Mouse (Mus musculus) heart, postnatal 36 days (tissue): ENCODE measurements around the gene Lrp11. TPM values are rescaled to one million over a fixed set of nuclear protein-coding genes. Genes with fewer than 3 reads are reported as not detected.
"Not testable (repeated sequence)": the region's sequence is repeated elsewhere in the genome, so short reads cannot be mapped to it uniquely, and the experiment has no call there.

ENCODE experiments used
- DNase-seq, 2 experiments: peaks; one replicate each; pipeline ENCODE4 v3.0.0; 2021 to 2022
- intact Hi-C: fragments of 180-260 bp; cut with DNase I; formaldehyde crosslinking; loops from one replicate; pipeline ENCODE4 v1.15.1; 2025
- total RNA-seq, 2 experiments: library from RNA; stranded (reverse); gene quantifications; 2 replicates each; pipeline ENCODE4 v1.2.3; 2021

Lrp11 gene
- total RNA-seq = 1 to 10 TPM; 1.6 to 2.4 TPM

- DNase-seq = peak; percentile 95 to 96
- intact Hi-C loops = no loop called here
Measured at GRCm38 (mm10) chr10:7589592-7590233, at the start of gene Lrp11. TSS of gene Lrp11 (plus strand) at chr10:7589800.

GRCm38 (mm10) chr10:7578002-7578401, 11.6 kb upstream of the Lrp11 start:
- intact Hi-C loops = no loop called here
- DNase-seq = peak in 1 of 2 experiments; percentile 15

DNA sequence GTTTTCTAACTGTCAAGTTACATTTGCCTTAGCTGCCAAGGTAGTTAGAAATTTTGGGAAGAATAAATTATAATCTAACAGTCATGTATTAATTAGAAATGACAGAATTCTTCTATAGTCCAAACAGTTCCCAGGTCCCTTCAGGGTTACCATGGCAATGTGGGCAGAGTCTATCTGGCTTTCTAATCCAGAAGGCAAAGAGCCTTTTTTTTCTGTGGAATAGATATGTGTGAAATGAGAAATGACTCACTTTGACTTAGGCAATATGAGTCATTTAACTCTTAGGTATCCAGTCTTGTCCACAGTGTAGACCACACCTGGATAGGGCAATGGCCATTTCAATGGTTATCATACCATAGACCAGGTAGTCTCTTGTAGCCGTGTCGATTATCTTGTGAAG, 8.2 kb upstream of the Lrp11 start:
- no peak for DNase-seq
- intact Hi-C loops = no loop called here

GRCm38 (mm10) chr10:7582157-7582890, 7.3 kb upstream of the Lrp11 start:
- intact Hi-C loops = no loop called here
- DNase-seq = no peak

DNA sequence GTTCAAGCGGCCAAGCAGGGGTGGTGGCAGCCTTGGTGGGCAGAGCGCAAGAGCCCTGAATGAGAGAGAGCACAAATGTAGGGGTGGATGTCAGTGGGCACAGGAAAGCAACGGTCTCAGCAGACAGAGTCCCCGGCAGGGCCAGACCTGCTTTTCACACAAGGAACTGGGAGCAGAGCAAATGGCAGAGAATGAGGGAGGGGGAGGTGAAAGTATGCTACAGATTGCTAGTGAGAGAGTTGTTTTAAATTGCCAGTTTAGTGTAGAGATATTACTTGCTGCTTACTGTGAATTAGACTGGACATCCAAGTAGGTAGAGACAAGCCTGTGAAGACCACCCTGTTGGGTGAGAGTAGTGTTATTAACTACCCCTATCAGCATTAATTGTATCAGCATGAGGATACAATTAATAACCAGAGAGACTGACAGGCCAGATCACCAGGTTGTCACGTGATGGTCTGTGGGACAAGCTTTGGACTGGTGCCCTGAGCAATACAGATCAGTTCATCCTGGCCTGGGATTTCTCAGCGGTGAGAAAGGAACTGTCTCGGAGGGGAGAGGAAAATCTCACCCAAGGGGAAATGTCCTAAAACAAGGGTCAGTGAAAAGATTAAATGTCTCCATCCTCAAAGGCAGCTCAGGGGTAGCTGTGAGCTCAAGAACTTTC, 6.6 kb upstream of the Lrp11 start:
- intact Hi-C loops = no loop called here
- DNase-seq = no peak

GRCm38 (mm10) chr10:7586771-7587170, 2.8 kb upstream of the Lrp11 start:
- no peak for DNase-seq
- intact Hi-C loops = no loop called here

DNA sequence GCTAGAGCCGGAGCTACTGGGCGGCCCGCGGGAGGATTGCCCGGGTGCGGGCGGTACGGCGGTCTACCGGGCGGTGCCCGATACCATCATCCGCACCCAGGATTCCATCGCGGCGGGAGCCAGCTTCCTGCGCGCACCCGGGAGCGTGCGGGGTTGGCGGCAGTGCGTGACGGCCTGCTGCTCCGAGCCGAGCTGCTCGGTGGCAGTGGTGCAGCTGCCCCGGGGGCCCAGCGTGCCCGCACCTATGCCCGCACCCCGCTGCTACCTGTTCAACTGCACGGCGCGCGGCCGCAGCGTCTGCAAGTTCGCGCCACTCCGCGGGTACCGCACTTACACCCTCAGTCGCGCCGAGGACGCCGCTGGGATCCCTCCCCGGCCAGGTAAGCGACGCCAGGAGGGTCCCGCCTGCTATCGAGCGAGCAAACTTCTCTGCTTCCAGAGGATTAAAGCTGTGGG, 662 bp downstream of the Lrp11 start:
- intact Hi-C loops = no loop called here
- DNase-seq = no peak

DNA sequence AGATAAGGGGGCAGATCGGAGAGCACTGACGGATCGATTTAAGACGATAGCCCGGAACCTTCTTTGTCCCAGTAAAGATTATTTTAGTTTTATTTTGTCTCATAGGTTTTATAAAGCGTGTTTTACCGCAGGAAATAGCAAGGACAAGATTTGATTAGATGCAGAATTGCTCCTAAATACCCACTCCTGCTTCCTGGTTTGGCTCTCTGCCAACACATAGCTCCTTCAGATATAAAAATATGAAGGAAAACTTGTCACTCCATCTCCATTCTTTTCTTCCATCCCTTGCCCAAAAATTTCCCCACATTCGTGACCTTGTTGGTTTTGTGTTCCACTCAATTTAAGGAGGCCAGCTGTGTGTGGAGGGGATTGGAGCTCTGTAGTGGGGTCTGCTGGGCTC, 1.2 kb downstream of the Lrp11 start:
- DNase-seq = no peak
- intact Hi-C loops = no loop called here

GRCm38 (mm10) chr10:7594797-7595196, 5.2 kb downstream of the Lrp11 start:
- DNase-seq = no peak
- intact Hi-C loops = no loop called here

- DNase-seq = no peak
- intact Hi-C loops = no loop called here
Measured at GRCm38 (mm10) chr10:7596251-7596650, 6.7 kb downstream of the Lrp11 start.

GRCm38 (mm10) chr10:7598177-7598576, 8.6 kb downstream of the Lrp11 start:
- intact Hi-C loops = no loop called here
- DNase-seq = no peak

- DNase-seq = peak; percentile 75 to 84
- intact Hi-C loops = loop anchor here (1.0 to 2.0 kb wide), 2 partner anchors 130 to 268 kb away; no protein-coding TSS in a partner anchor
Measured at GRCm38 (mm10) chr10:7600647-7601046, 11.0 kb downstream of the Lrp11 start.

DNA sequence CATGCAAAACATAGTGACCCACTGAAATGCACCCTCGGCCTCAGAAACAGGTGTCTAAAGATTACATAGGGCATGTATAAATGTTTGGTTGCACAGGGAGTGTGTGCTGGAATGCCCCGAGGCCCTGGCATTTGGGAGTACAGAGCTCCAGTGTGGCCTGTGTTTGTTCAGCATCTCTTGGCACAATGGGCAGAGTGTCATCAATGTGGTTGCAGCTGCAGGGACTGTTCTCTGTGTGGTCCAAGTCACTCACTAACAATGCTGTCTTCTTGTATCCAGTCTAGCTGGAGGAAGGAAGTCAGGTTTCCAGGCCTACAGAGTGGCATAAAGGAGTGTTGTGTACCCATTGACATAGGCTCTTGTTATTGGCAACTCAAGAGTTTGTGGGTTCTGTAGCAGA, 15.6 kb downstream of the Lrp11 start:
- no peak for DNase-seq
- intact Hi-C loops = no loop called here

DNA sequence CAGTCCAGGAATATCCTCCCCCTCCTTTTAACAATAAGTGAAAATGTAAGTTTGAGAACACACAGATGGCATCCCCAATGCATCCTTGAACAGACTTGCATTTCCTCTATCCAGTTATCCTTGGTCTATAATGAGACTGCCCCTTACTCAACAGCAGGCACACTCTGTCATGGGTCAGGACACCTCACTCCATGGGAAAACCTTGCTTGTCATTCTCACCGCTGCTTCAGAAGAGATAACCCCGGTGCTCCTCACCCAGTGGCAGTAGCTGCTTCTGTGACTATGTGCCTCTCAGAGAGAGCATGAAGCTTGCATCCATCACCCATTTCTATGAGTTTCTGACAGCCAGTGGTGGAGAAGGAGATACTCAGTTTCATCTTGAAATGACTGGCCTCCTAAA, 16.8 kb downstream of the Lrp11 start:
- no peak for DNase-seq
- intact Hi-C loops = no loop called here

GRCm38 (mm10) chr10:7608611-7609010, 19.0 kb downstream of the Lrp11 start:
- intact Hi-C loops = no loop called here
- no peak for DNase-seq

- intact Hi-C loops = no loop called here
- DNase-seq = no peak
Measured at GRCm38 (mm10) chr10:7611647-7612046, 22.0 kb downstream of the Lrp11 start.

GRCm38 (mm10) chr10:7612210-7612609, 22.6 kb downstream of the Lrp11 start:
- intact Hi-C loops, DNase-seq: not testable (repeated sequence)

DNA sequence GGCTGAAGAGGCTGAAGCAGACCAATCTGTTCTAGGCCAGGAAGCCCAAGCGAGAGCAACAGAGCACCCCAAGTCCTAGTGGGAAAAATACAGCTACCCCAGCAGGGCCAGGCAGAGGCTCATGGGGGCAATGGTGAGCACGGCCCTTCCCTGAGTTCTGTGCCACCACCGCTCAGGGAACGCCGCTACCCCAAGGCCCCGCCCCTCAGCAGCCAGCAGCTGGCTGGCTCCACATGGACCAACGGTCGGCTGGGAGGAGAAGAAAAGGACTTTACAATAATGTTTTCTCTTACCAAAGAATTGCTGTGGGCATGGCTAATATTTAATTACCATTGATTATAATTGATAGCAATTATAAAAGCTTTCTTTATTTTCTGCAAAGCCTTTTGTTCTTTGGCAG, 25.2 kb downstream of the Lrp11 start:
- no peak for DNase-seq
- intact Hi-C loops = no loop called here

DNA sequence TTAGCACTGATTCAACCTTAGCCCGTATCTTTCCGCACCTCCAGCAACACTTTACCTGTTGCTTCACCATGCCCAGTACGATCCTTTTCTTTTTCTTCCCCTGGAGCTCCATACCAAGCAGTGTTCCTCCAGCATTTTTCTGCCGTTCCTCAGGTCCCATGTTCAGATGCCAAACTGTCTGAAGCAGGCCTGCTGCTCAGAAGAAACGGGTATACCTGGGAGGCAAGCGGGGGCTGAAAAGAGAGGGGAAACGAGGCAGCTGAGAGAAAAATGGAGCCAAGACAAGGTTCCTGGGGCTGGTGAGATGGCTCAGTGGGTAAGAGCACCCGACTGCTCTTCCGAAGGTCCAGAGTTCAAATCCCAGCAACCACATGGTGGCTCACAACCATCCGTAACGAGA, 27.5 kb downstream of the Lrp11 start:
- DNase-seq, intact Hi-C loops: not testable (repeated sequence)

GRCm38 (mm10) chr10:7617556-7617955, 28.0 kb downstream of the Lrp11 start:
- intact Hi-C loops, DNase-seq: not testable (repeated sequence)

- DNase-seq = no peak
- intact Hi-C loops = no loop called here
Measured at GRCm38 (mm10) chr10:7619821-7620241, 30.2 kb downstream of the Lrp11 start.

DNA sequence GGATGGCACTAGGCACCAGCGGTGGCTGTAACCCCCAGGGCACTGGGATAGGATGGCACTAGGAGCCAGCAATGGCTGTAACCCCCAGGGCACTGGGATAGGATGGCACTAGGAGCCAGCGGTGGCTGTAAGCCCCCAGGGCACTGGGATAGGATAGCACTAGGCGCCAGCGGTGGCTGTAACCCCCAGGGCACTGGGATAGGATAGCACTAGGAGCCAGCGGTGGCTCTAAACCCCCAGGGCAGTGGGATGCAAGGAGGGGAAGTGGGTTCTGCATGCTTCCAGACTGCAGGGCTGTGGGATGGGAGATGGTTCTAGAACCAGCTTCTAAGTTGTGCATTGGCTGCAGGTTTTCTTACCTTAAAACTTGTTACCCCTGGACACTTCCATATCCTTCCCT, 31.1 kb downstream of the Lrp11 start:
- intact Hi-C loops = no loop called here
- no peak for DNase-seq
